19 mouse cellular contexts compared by ENCODE assay signal in genomic region chr16:91362006-91362405, GRCm38 (mm10). TPM values are rescaled to one million over a fixed set of nuclear protein-coding genes. Genes with fewer than 3 reads are reported as not detected.
A peak's percentile ranks its signal among the peaks of the same experiment; 100 is the strongest.
DNase-seq lines count a peak whose midpoint lies in the region; ATAC-seq and TF ChIP-seq lines count a peak whose summit lies in the region.
"Had no signal": no experiment of that assay in that cellular context is flagged by ENCODE, and none has a peak within 500 bp of the region (broad histone marks: within the 10 kb centered on the region; RNA-seq: fewer than 3 reads in every experiment).

No protein-coding gene starts in this region.

- no peak for TF ChIP-seq CTCF in kidney, adult 2 months (conservative IDR thresholded peaks at IDR 0.05; ENCODE audit: insufficient read depth, insufficient read length, low read depth, low read length)

- H3K9me3 ChIP-seq in lung, embryonic 15.5 days = no peaks in the 10 kb centered on the region
- H3K9me3 ChIP-seq: midbrain, embryonic 13.5 days had no signal

- peak overlapping the region; percentile 84 for H3K27ac ChIP-seq in kidney, adult 2 months (ENCODE audit: insufficient read depth, low read depth, low read length)
- H3K27ac ChIP-seq in lung, embryonic 15.5 days = peak overlapping the region; percentile 84
- H3K27ac ChIP-seq: macrophage; midbrain, embryonic 13.5 days had no signal

- H3K36me3 ChIP-seq in kidney, adult 2 months (ENCODE audit: control insufficient read depth, insufficient read depth, low read length) = no peaks in the 10 kb centered on the region
- H3K36me3 ChIP-seq in lung, embryonic 15.5 days = no peaks in the 10 kb centered on the region
- H3K36me3 ChIP-seq: midbrain, embryonic 13.5 days had no signal

- no peak overlapping the region for H3K4me2 ChIP-seq in lung, embryonic 15.5 days
- H3K4me2 ChIP-seq: midbrain, embryonic 13.5 days had no signal

- H3K27me3 ChIP-seq in kidney, adult 2 months (replicated peaks; ENCODE audit: control insufficient read depth, insufficient read depth, low read length) = no peaks in the 10 kb centered on the region
- no peaks in the 10 kb centered on the region for H3K27me3 ChIP-seq in lung, embryonic 15.5 days
- H3K27me3 ChIP-seq: midbrain, embryonic 13.5 days had no signal

- H3K4me1 ChIP-seq in kidney, adult 2 months (ENCODE audit: control insufficient read depth, insufficient read depth, low read length) = peaks cover 13% of the 10 kb centered on the region; the same call in 1 of the 2 replicates
- H3K4me1 ChIP-seq in lung, embryonic 15.5 days = peaks cover 33% of the 10 kb centered on the region

- no peak for TF ChIP-seq POLR2A in kidney, adult 2 months (IDR thresholded peaks at IDR 0.05; ENCODE audit: low read depth, low read length)

- 49% methylated on average over 2 of the region's 2 CpGs for WGBS in kidney, adult 2 months
- 52% methylated on average over 2 of the region's 2 CpGs for WGBS in lung, embryonic 15.5 days

- H3K9ac ChIP-seq in lung, embryonic 15.5 days = no peak overlapping the region
- H3K9ac ChIP-seq: midbrain, embryonic 13.5 days had no signal

- no peak for ATAC-seq in lung, embryonic 15.5 days (ENCODE audit: borderline replicate concordance, extremely low read depth, low FRiP score, low TSS enrichment)
- ATAC-seq: forebrain, embryonic 14.5 days; midbrain, embryonic 13.5 days had no signal

- no peak overlapping the region for H3K4me3 ChIP-seq in kidney, adult 2 months (ENCODE audit: insufficient read depth, low read depth, low read length)
- H3K4me3 ChIP-seq in lung, embryonic 15.5 days = no peak overlapping the region
- H3K4me3 ChIP-seq: midbrain, embryonic 13.5 days; myocyte had no signal

- DNase-seq in heart, adult 11 months = peak; percentile 86
- DNase-seq in heart, adult 18-20 months = no peak
- DNase-seq in kidney, adult 2 months = no peak
- DNase-seq in kidney, adult 18-20 months = no peak
- DNase-seq in lung, postnatal 10 days = no peak
- DNase-seq in yolk sac, embryonic 10.5 days (ENCODE audit: low spot score) = peak; percentile 61
- DNase-seq in layer of hippocampus, adult 9-11 months = no peak
- DNase-seq: cerebellum, adult 9-10 months; layer of hippocampus, postnatal 36 days; thymus, postnatal 25 days had no signal

RNA-seq across cellular contexts. Expression of gene Ifnar2, which starts 10.6 kb away (rescaled TPM):
- total RNA-seq in heart, adult 18-20 months (2021) = 10 to 100 TPM; 29.3 to 37.3 TPM
- 54.5 and 57.1 TPM in 2 replicates for polyA plus RNA-seq in kidney, adult 2 months (2012; rRNA removed)
- 61.9 and 70.3 TPM in 2 replicates for polyA plus RNA-seq in lung, embryonic 15.5 days (2015; fragmentation: Nextera tagmentation; extraction: Ambion mirVana)

RNA-seq across cellular contexts. Expression of gene Gm21970, which starts 29.5 kb away (rescaled TPM):
- total RNA-seq in heart, adult 18-20 months (2021) = not detected
- not detected in 2 replicates for polyA plus RNA-seq in kidney, adult 2 months (2012; rRNA removed)
- 0.36 TPM in 1 of 2 replicates, not detected in the other for polyA plus RNA-seq in lung, embryonic 15.5 days (2015; fragmentation: Nextera tagmentation; extraction: Ambion mirVana)
- total RNA-seq: adrenal gland, postnatal 25 days; layer of hippocampus, postnatal 36 days; left cerebral cortex, postnatal 36 days; neutrophil, adult 5-6 weeks had no signal
- polyA plus RNA-seq: forebrain, embryonic 14.5 days; heart, embryonic 14.5 days; macrophage; midbrain, embryonic 13.5 days; myocyte had no signal

RNA-seq across cellular contexts. Expression of gene Il10rb, which starts 44.0 kb away (rescaled TPM):
- total RNA-seq in heart, adult 18-20 months (2021) = 100 to 1,000 TPM; 115 to 133 TPM
- polyA plus RNA-seq in kidney, adult 2 months (2012; rRNA removed) = 65.8 and 66.0 TPM in 2 replicates
- polyA plus RNA-seq in lung, embryonic 15.5 days (2015; fragmentation: Nextera tagmentation; extraction: Ambion mirVana) = 45.0 and 49.5 TPM in 2 replicates

Comparison
In these comparisons a context has a peak if more than half of its experiments do, and no peak if none do; other contexts are left out.
1. DNase-seq: peak in heart, adult 11 months (single experiment) and yolk sac, embryonic 10.5 days (single experiment); none in heart, adult 18-20 months (0 of 2), kidney, adult 2 months (single experiment), kidney, adult 18-20 months (single experiment), lung, postnatal 10 days (single experiment) and layer of hippocampus, adult 9-11 months (single experiment).